Comparison of ENCODE assay signal across 8 mouse cellular contexts in the genomic region with DNA sequence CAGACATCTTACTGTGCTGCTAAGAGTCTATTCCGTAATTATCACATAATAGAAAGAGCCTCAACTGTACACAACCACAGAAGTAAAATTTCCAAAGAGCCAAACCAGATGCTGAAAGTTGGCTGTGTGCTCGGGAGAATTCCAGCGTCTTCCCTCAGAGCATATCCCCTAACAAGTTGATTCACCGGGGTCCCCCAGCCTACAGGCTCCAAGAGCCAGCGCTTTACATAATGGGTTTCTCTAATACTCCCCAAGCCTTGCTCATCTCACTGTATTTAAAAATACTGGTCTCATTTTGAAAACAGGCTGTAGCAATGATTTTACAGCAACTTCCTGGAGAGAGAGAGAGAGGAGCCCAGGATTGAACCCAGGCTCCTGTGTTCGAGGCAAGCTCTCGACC. TPM values are rescaled to one million over a fixed set of nuclear protein-coding genes. Genes with fewer than 3 reads are reported as not detected.
DNase-seq lines count a peak whose midpoint lies in the region; ATAC-seq and TF ChIP-seq lines count a peak whose summit lies in the region.

No protein-coding gene starts in this region.

- ATAC-seq in kidney, embryonic 14.5 days (ENCODE audit: low FRiP score, low TSS enrichment): no peak
- ATAC-seq in hindbrain, postnatal 0 days: no peak
- ATAC-seq in midbrain, postnatal 0 days (ENCODE audit: low FRiP score): no peak
- ATAC-seq in activated CD4-positive, CD25-positive, alpha-beta regulatory T cell, adult 4 months: no peak

- TF ChIP-seq CTCF in hindbrain, postnatal 0 days (IDR thresholded peaks at IDR 0.05; ENCODE audit: low read depth): no peak
- no peak for TF ChIP-seq CTCF in midbrain, postnatal 0 days (IDR thresholded peaks at IDR 0.05)

- peaks cover 6% of the 10 kb centered on the region; the same call in 1 of the 2 replicates for H3K36me3 ChIP-seq in kidney, embryonic 14.5 days (ENCODE audit: control insufficient read depth, insufficient read depth, low read length)
- peaks cover 38% of the 10 kb centered on the region for H3K36me3 ChIP-seq in embryonic facial prominence, embryonic 10.5 days (replicated peaks)
- no peaks in the 10 kb centered on the region for H3K36me3 ChIP-seq in hindbrain, postnatal 0 days (ENCODE audit: insufficient read depth, low read length)
- H3K36me3 ChIP-seq in midbrain, postnatal 0 days (ENCODE audit: insufficient read depth, low read length): no peaks in the 10 kb centered on the region

- H3K9me3 ChIP-seq in kidney, embryonic 14.5 days (ENCODE audit: control insufficient read depth, low read length): no peaks in the 10 kb centered on the region
- H3K9me3 ChIP-seq in embryonic facial prominence, embryonic 10.5 days: no peaks in the 10 kb centered on the region
- H3K9me3 ChIP-seq in hindbrain, postnatal 0 days (ENCODE audit: low read length): no peaks in the 10 kb centered on the region
- H3K9me3 ChIP-seq in midbrain, postnatal 0 days (ENCODE audit: low read length): no peaks in the 10 kb centered on the region

- WGBS in kidney, embryonic 14.5 days: 39% methylated on average over 7 of the region's 7 CpGs
- WGBS in embryonic facial prominence, embryonic 10.5 days: 71% methylated on average over 7 of the region's 7 CpGs
- 32% methylated on average over 7 of the region's 7 CpGs for WGBS in hindbrain, postnatal 0 days
- 43% methylated on average over 7 of the region's 7 CpGs for WGBS in midbrain, postnatal 0 days

- H3K4me3 ChIP-seq in kidney, embryonic 14.5 days (ENCODE audit: low read length): peak overlapping the region; percentile 92
- peak overlapping the region; percentile 92 for H3K4me3 ChIP-seq in embryonic facial prominence, embryonic 10.5 days
- H3K4me3 ChIP-seq in hindbrain, postnatal 0 days (ENCODE audit: low read length): peak overlapping the region; percentile 87
- H3K4me3 ChIP-seq in midbrain, postnatal 0 days (ENCODE audit: low read depth, low read length): peak overlapping the region; percentile 95

- DNase-seq in kidney, postnatal 10 days: no peak
- no peak for DNase-seq in embryonic facial prominence, embryonic 10.5 days (ENCODE audit: low spot score)
- DNase-seq in hindbrain, postnatal 0 days (ENCODE audit: low spot score): no peak
- no peak for DNase-seq in midbrain, postnatal 0 days (ENCODE audit: low spot score)
- no peak for DNase-seq in c-Kit-positive CD71-positive TER-119-positive erythroid progenitor cells, embryonic 14.5 days (ENCODE audit: low spot score)
- no peak for DNase-seq in cerebellum, postnatal 10 days

- H3K27ac ChIP-seq in kidney, embryonic 14.5 days (ENCODE audit: low read depth, low read length): no peak overlapping the region
- H3K27ac ChIP-seq in embryonic facial prominence, embryonic 10.5 days (replicated peaks): no peak overlapping the region
- H3K27ac ChIP-seq in hindbrain, postnatal 0 days: no peak overlapping the region
- H3K27ac ChIP-seq in midbrain, postnatal 0 days (ENCODE audit: low read depth, low read length): no peak overlapping the region

- H3K9ac ChIP-seq in kidney, embryonic 14.5 days (ENCODE audit: low read depth, low read length): peak overlapping the region; percentile 96
- H3K9ac ChIP-seq in hindbrain, postnatal 0 days (replicated peaks; ENCODE audit: low read length): peak overlapping the region; percentile 25; the same call in 1 of the 2 replicates
- peak overlapping the region; percentile 44; the same call in 1 of the 2 replicates for H3K9ac ChIP-seq in midbrain, postnatal 0 days (replicated peaks; ENCODE audit: low read length, poor library complexity, severe bottlenecking)

- H3K27me3 ChIP-seq in kidney, embryonic 14.5 days (ENCODE audit: control insufficient read depth, insufficient read depth, low read length): no peaks in the 10 kb centered on the region
- no peaks in the 10 kb centered on the region for H3K27me3 ChIP-seq in embryonic facial prominence, embryonic 10.5 days (replicated peaks; ENCODE audit: low read depth, poor library complexity, severe bottlenecking)
- no peaks in the 10 kb centered on the region for H3K27me3 ChIP-seq in hindbrain, postnatal 0 days (ENCODE audit: insufficient read depth, low read length)
- no peaks in the 10 kb centered on the region for H3K27me3 ChIP-seq in midbrain, postnatal 0 days (ENCODE audit: insufficient read depth, low read length)

- H3K4me2 ChIP-seq in kidney, embryonic 14.5 days (replicated peaks; ENCODE audit: low read depth, low read length): peak overlapping the region; percentile 70
- H3K4me2 ChIP-seq in hindbrain, postnatal 0 days (ENCODE audit: low read depth, low read length): peak overlapping the region; percentile 77
- peak overlapping the region; percentile 82 for H3K4me2 ChIP-seq in midbrain, postnatal 0 days (ENCODE audit: low read depth, low read length, poor library complexity, severe bottlenecking)

- H3K4me1 ChIP-seq in kidney, embryonic 14.5 days (ENCODE audit: control insufficient read depth, insufficient read depth, low read length): peaks cover 21% of the 10 kb centered on the region
- H3K4me1 ChIP-seq in embryonic facial prominence, embryonic 10.5 days: peaks cover 50% of the 10 kb centered on the region
- H3K4me1 ChIP-seq in hindbrain, postnatal 0 days (ENCODE audit: insufficient read depth, low read length): peaks cover 9% of the 10 kb centered on the region; the same call in 1 of the 2 replicates
- peaks cover 9% of the 10 kb centered on the region; the same call in 1 of the 2 replicates for H3K4me1 ChIP-seq in midbrain, postnatal 0 days (ENCODE audit: insufficient read depth, low read length)

RNA-seq across cellular contexts. Expression of a gene that starts 2.3 kb away (rescaled TPM):
- polyA plus RNA-seq in kidney, embryonic 14.5 days (2014; fragmentation: Nextera tagmentation; extraction: Ambion mirVana): 97.8 and 143 TPM in 2 replicates
- 79.4 and 82.9 TPM in 2 replicates for polyA plus RNA-seq in embryonic facial prominence, embryonic 10.5 days (2016; fragmentation: Nextera tagmentation; extraction: Ambion mirVana)
- total RNA-seq in hindbrain, postnatal 0 days (2014; rRNA removed): 52.3 and 55.5 TPM in 2 replicates
- 64.3 and 64.7 TPM in 2 replicates for polyA plus RNA-seq in hindbrain, postnatal 0 days (2015; fragmentation: Nextera tagmentation; extraction: Ambion mirVana)
- 65.9 and 81.4 TPM in 2 replicates for total RNA-seq in midbrain, postnatal 0 days (2014; rRNA removed)
- polyA plus RNA-seq in midbrain, postnatal 0 days (2015; fragmentation: Nextera tagmentation; extraction: Ambion mirVana): 53.1 and 58.5 TPM in 2 replicates
- polyA plus RNA-seq in activated CD4-positive, CD25-positive, alpha-beta regulatory T cell, adult 4 months (2017; shearing (Covaris generic)): 10 to 100 TPM; 11.3 to 14.8 TPM

RNA-seq across cellular contexts. Expression of a gene that starts 46.7 kb away (rescaled TPM):
- 403 and 409 TPM in 2 replicates for polyA plus RNA-seq in kidney, embryonic 14.5 days (2014; fragmentation: Nextera tagmentation; extraction: Ambion mirVana)
- 439 and 441 TPM in 2 replicates for polyA plus RNA-seq in embryonic facial prominence, embryonic 10.5 days (2016; fragmentation: Nextera tagmentation; extraction: Ambion mirVana)
- 203 and 208 TPM in 2 replicates for total RNA-seq in hindbrain, postnatal 0 days (2014; rRNA removed)
- polyA plus RNA-seq in hindbrain, postnatal 0 days (2015; fragmentation: Nextera tagmentation; extraction: Ambion mirVana): 315 and 333 TPM in 2 replicates
- 230 and 286 TPM in 2 replicates for total RNA-seq in midbrain, postnatal 0 days (2014; rRNA removed)
- polyA plus RNA-seq in midbrain, postnatal 0 days (2015; fragmentation: Nextera tagmentation; extraction: Ambion mirVana): 321 and 322 TPM in 2 replicates
- 100 to 1,000 TPM; 349 to 397 TPM for polyA plus RNA-seq in activated CD4-positive, CD25-positive, alpha-beta regulatory T cell, adult 4 months (2017; shearing (Covaris generic))

RNA-seq across cellular contexts. Expression of a gene that starts 59.9 kb away (rescaled TPM):
- 334 and 466 TPM in 2 replicates for polyA plus RNA-seq in kidney, embryonic 14.5 days (2014; fragmentation: Nextera tagmentation; extraction: Ambion mirVana)
- polyA plus RNA-seq in embryonic facial prominence, embryonic 10.5 days (2016; fragmentation: Nextera tagmentation; extraction: Ambion mirVana): 364 and 380 TPM in 2 replicates
- 126 and 146 TPM in 2 replicates for total RNA-seq in hindbrain, postnatal 0 days (2014; rRNA removed)
- polyA plus RNA-seq in hindbrain, postnatal 0 days (2015; fragmentation: Nextera tagmentation; extraction: Ambion mirVana): 277 and 289 TPM in 2 replicates
- total RNA-seq in midbrain, postnatal 0 days (2014; rRNA removed): 124 and 125 TPM in 2 replicates
- polyA plus RNA-seq in midbrain, postnatal 0 days (2015; fragmentation: Nextera tagmentation; extraction: Ambion mirVana): 239 and 250 TPM in 2 replicates
- 100 to 1,000 TPM; 188 to 213 TPM for polyA plus RNA-seq in activated CD4-positive, CD25-positive, alpha-beta regulatory T cell, adult 4 months (2017; shearing (Covaris generic))

Comparison
In these comparisons a context has a peak if more than half of its experiments do, and no peak if none do; other contexts are left out.
1. H3K9ac ChIP-seq: peak in every context shown above with its lines; median percentile 96 in kidney, embryonic 14.5 days; 44 in midbrain, postnatal 0 days; 25 in hindbrain, postnatal 0 days.